In the genomic region with DNA sequence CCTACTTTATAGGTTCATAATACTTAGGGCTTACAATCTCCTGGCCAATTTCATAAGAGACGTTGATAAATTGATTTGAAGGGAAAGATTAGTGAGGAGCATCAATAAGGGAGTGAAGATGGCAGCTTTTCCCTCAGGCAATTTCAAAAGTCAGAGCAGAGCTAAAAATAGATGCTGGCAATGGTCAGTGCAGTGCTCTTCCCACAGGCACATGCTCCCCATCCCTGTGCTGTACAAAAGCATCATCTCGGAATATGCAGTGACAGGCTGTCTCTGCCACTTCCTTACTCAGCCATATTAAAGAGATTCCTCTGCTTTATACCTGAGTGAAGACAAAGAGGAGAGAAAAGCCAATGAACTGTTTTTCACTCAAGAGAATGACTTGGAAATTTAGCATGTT, we compare ENCODE assay signal across 19 mouse cellular contexts. TPM values are rescaled to one million over a fixed set of nuclear protein-coding genes. Genes with fewer than 3 reads are reported as not detected.
DNase-seq lines count a peak whose midpoint lies in the region; ATAC-seq and TF ChIP-seq lines count a peak whose summit lies in the region.
"Had no signal": no experiment of that assay in that cellular context is flagged by ENCODE, and none has a peak within 500 bp of the region (broad histone marks: within the 10 kb centered on the region; RNA-seq: fewer than 3 reads in every experiment).

No protein-coding gene starts in this region.

- peak; percentile 1 for DNase-seq in hindbrain, embryonic 11.5 days (ENCODE audit: low spot score)
- no peak for DNase-seq in hindbrain, embryonic 10.5 days (ENCODE audit: low spot score)
- DNase-seq in cerebellum, adult 2 months: peak; percentile 38 to 82
- DNase-seq in hindbrain, embryonic 14.5 days (ENCODE audit: low spot score): no peak
- peak; percentile 60 for DNase-seq in retina, postnatal 1 day
- DNase-seq in layer of hippocampus, adult 9-10 months (ENCODE audit: low spot score): no peak
- DNase-seq: adrenal gland, postnatal 14 days; gastrocnemius, postnatal 36 days; heart, postnatal 14 days; kidney, postnatal 14 days; right cerebral cortex, postnatal 25 days; thymus, postnatal 25 days had no signal

- H3K4me1 ChIP-seq in hindbrain, embryonic 11.5 days (replicated peaks; ENCODE audit: control insufficient read depth, insufficient read depth, low read length): no peaks in the 10 kb centered on the region
- H3K4me1 ChIP-seq in hindbrain, embryonic 10.5 days (replicated peaks): no peaks in the 10 kb centered on the region
- H3K4me1 ChIP-seq in cerebellum, adult 2 months (ENCODE audit: control insufficient read depth, insufficient read depth, low read length): peaks cover 8% of the 10 kb centered on the region
- H3K4me1 ChIP-seq in hindbrain, embryonic 14.5 days (replicated peaks; ENCODE audit: control insufficient read depth, insufficient read depth, low read length): no peaks in the 10 kb centered on the region
- H3K4me1 ChIP-seq: forebrain, embryonic 12.5 days; heart, embryonic 10.5 days; limb, embryonic 13.5 days; neural tube, embryonic 12.5 days had no signal

- no peak overlapping the region for H3K4me2 ChIP-seq in hindbrain, embryonic 11.5 days (replicated peaks; ENCODE audit: low read depth, low read length)
- H3K4me2 ChIP-seq in hindbrain, embryonic 14.5 days (replicated peaks): no peak overlapping the region
- H3K4me2 ChIP-seq: forebrain, embryonic 12.5 days; limb, embryonic 13.5 days; neural tube, embryonic 12.5 days had no signal

- no peak for ATAC-seq in hindbrain, embryonic 11.5 days (ENCODE audit: low FRiP score)
- 0 out of 2 replicates have a peak, but pooled peaks have one; percentile 53 for ATAC-seq in hindbrain, embryonic 14.5 days (ENCODE audit: low FRiP score)
- ATAC-seq in activated CD4-positive, CD25-positive, alpha-beta regulatory T cell, adult 4 months: no peak

- H3K27ac ChIP-seq in hindbrain, embryonic 11.5 days (ENCODE audit: low read depth, low read length): no peak overlapping the region
- no peak overlapping the region for H3K27ac ChIP-seq in hindbrain, embryonic 10.5 days
- H3K27ac ChIP-seq in cerebellum, adult 2 months (ENCODE audit: insufficient read depth, low read length): no peak overlapping the region
- 0 out of 2 replicates have a peak overlapping the region, but pooled peaks have one; percentile 9 for H3K27ac ChIP-seq in hindbrain, embryonic 14.5 days
- H3K27ac ChIP-seq: forebrain, embryonic 12.5 days; heart, embryonic 10.5 days; left cerebral cortex, adult 2 months; limb, embryonic 13.5 days; liver, embryonic 14.5 days; neural tube, embryonic 12.5 days had no signal

- H3K9me3 ChIP-seq in hindbrain, embryonic 11.5 days (ENCODE audit: control insufficient read depth, low read length): no peaks in the 10 kb centered on the region
- no peaks in the 10 kb centered on the region for H3K9me3 ChIP-seq in hindbrain, embryonic 10.5 days
- H3K9me3 ChIP-seq in hindbrain, embryonic 14.5 days (ENCODE audit: control insufficient read depth, low read length): no peaks in the 10 kb centered on the region
- H3K9me3 ChIP-seq: forebrain, embryonic 12.5 days; heart, embryonic 10.5 days; limb, embryonic 13.5 days; neural tube, embryonic 12.5 days had no signal

- WGBS in hindbrain, embryonic 11.5 days: 87% methylated on average over 2 of the region's 2 CpGs
- 78% methylated on average over 2 of the region's 2 CpGs for WGBS in hindbrain, embryonic 10.5 days
- 11% methylated on average over 2 of the region's 2 CpGs for WGBS in cerebellum, adult 2 months
- WGBS in hindbrain, embryonic 14.5 days: 64% methylated on average over 2 of the region's 2 CpGs

- H3K27me3 ChIP-seq in hindbrain, embryonic 11.5 days (ENCODE audit: control insufficient read depth, insufficient read depth, low read length): no peaks in the 10 kb centered on the region
- no peaks in the 10 kb centered on the region for H3K27me3 ChIP-seq in hindbrain, embryonic 10.5 days (ENCODE audit: insufficient read depth, poor library complexity, severe bottlenecking)
- H3K27me3 ChIP-seq in cerebellum, adult 2 months (ENCODE audit: control insufficient read depth, insufficient read depth, low read length): no peaks in the 10 kb centered on the region
- H3K27me3 ChIP-seq in hindbrain, embryonic 14.5 days (ENCODE audit: control insufficient read depth, insufficient read depth, low read length): no peaks in the 10 kb centered on the region
- H3K27me3 ChIP-seq: forebrain, embryonic 12.5 days; limb, embryonic 13.5 days; neural tube, embryonic 12.5 days had no signal

- no peak overlapping the region for H3K4me3 ChIP-seq in hindbrain, embryonic 11.5 days (ENCODE audit: low read depth, low read length)
- no peak overlapping the region for H3K4me3 ChIP-seq in hindbrain, embryonic 10.5 days
- no peak overlapping the region for H3K4me3 ChIP-seq in cerebellum, adult 2 months (replicated peaks; ENCODE audit: insufficient read depth, low read depth, low read length)
- H3K4me3 ChIP-seq in hindbrain, embryonic 14.5 days (replicated peaks; ENCODE audit: low read length): no peak overlapping the region
- H3K4me3 ChIP-seq: forebrain, embryonic 12.5 days; heart, embryonic 10.5 days; left cerebral cortex, adult 2 months; limb, embryonic 13.5 days; neural tube, embryonic 12.5 days had no signal

- no peak for TF ChIP-seq CTCF in cerebellum, adult 2 months (IDR thresholded peaks at IDR 0.05; ENCODE audit: borderline replicate concordance, insufficient read depth, low read depth, low read length)

- TF ChIP-seq POLR2A in cerebellum, adult 2 months (IDR thresholded peaks at IDR 0.05; ENCODE audit: borderline replicate concordance, insufficient read depth, low read length): no peak

- H3K9ac ChIP-seq in hindbrain, embryonic 11.5 days (ENCODE audit: low read depth, low read length): no peak overlapping the region
- no peak overlapping the region for H3K9ac ChIP-seq in hindbrain, embryonic 14.5 days
- H3K9ac ChIP-seq: forebrain, embryonic 12.5 days; limb, embryonic 13.5 days; liver, embryonic 14.5 days; neural tube, embryonic 12.5 days had no signal

- H3K36me3 ChIP-seq in hindbrain, embryonic 11.5 days (ENCODE audit: control insufficient read depth, insufficient read depth, low read length): no peaks in the 10 kb centered on the region
- H3K36me3 ChIP-seq in hindbrain, embryonic 10.5 days: no peaks in the 10 kb centered on the region
- H3K36me3 ChIP-seq in hindbrain, embryonic 14.5 days (replicated peaks; ENCODE audit: control insufficient read depth, insufficient read depth): no peaks in the 10 kb centered on the region
- H3K36me3 ChIP-seq: forebrain, embryonic 12.5 days; heart, embryonic 10.5 days; limb, embryonic 13.5 days; neural tube, embryonic 12.5 days had no signal

RNA-seq across cellular contexts. Expression of a gene that starts 36.0 kb away (rescaled TPM):
- polyA plus RNA-seq in hindbrain, embryonic 11.5 days (2014; fragmentation: Nextera tagmentation; extraction: Ambion mirVana): 13.2 and 15.9 TPM in 2 replicates
- 4.8 and 10.8 TPM in 2 replicates for polyA plus RNA-seq in hindbrain, embryonic 10.5 days (2016; fragmentation: Nextera tagmentation; extraction: Ambion mirVana)
- 13.2 and 16.9 TPM in 2 replicates for polyA plus RNA-seq in cerebellum, adult 2 months (2012; rRNA removed)
- 75.6 and 79.1 TPM in 2 replicates for polyA plus RNA-seq in hindbrain, embryonic 14.5 days (2014; fragmentation: Nextera tagmentation; extraction: Ambion mirVana)
- not detected for polyA plus RNA-seq in activated CD4-positive, CD25-positive, alpha-beta regulatory T cell, adult 4 months (2017; shearing (Covaris generic))

Comparison
In these comparisons a context has a peak if more than half of its experiments do, and no peak if none do; other contexts are left out.
1. DNase-seq: peak in hindbrain, embryonic 11.5 days (single experiment), cerebellum, adult 2 months (2 of 2) and retina, postnatal 1 day (single experiment); none in hindbrain, embryonic 10.5 days (single experiment), hindbrain, embryonic 14.5 days (single experiment) and layer of hippocampus, adult 9-10 months (single experiment).